Mouse (Mus musculus) thymus, adult 2 months (tissue): ENCODE results near the gene Mtmr4.

Experiments used
- CTCF ChIP-seq: fragments of 200-500 bp; IDR thresholded peaks from 2 replicates; pipeline ENCODE4 v1.5.1; 2012; ENCODE audit warnings: mild to moderate bottlenecking, control low read depth, low read length, moderate library complexity, borderline replicate concordance; ENCODE audit not compliant: control insufficient read depth, poor library complexity, insufficient read depth; ENCODE audit errors: extremely low read depth
- POLR2A ChIP-seq: fragments of 200-500 bp; IDR thresholded peaks from 2 replicates; pipeline ENCODE4 v1.6.1; 2012; ENCODE audit warnings: mild to moderate bottlenecking, low read length, control low read depth, moderate library complexity; ENCODE audit not compliant: control insufficient read depth, poor library complexity, insufficient read depth; ENCODE audit errors: extremely low read depth

DNA sequence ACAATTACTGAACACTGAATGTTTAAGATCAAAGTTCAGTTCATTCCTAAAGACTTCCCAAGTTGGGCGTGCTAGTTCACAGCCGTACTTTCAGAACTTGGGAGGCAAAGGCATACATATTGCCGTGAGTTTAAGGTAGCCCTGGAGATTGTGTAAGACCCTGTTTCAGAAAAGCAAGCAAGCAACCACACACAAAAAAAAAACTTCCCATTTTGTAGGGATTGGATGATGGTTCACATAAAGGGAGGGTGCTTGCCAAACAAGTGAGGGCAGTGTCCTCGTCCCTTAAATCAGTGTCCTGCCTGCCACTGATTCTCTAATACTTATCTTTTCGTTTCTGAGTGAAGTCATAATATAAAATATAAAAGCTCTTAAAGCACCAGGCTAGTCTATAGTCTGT, 62.7 kb downstream of the Mtmr4 start:
- TF ChIP-seq CTCF (no peak), POLR2A (no peak)
